Mouse (Mus musculus) E14TG2a.4 (cell line): Measurements from ENCODE around the gene Opalin.

Source experiments
- CTCF ChIP-seq: conservative IDR thresholded peaks from 2 replicates; pipeline ENCODE4 v1.5.1; 2014; ENCODE audit warnings: low read length
- NANOG ChIP-seq: IDR thresholded peaks from 2 replicates; pipeline ENCODE4 v1.6.1; 2014; ENCODE audit warnings: borderline replicate concordance, low read length, mixed read lengths

DNA sequence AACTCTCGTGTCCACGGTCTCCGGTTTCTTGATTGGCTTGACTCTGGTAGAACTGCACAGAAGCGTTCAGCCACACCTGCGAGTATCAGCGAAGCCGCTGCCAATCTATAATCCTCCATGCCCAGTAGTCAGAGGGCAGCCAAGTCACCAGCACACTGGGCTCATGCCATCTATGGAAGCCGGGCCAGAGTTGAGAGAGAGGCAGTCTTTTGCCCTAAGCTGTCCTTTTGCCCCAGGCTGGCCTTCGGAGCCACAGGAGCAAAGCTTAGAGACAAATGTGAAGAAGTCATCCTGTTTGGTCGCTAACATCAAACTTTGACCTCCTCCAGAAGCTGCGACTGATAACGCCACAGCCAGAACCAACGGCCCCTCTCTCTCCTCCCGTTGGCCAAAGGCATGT, 6.7 kb upstream of the Opalin start:
- TF ChIP-seq CTCF (no peak), NANOG (no peak)
